Comparison of ENCODE assay signal across 19 mouse cellular contexts in genomic region chr10:52368376-52368775, GRCm38 (mm10). TPM values are rescaled to one million over a fixed set of nuclear protein-coding genes. Genes with fewer than 3 reads are reported as not detected.
A peak's percentile ranks its signal among the peaks of the same experiment; 100 is the strongest.
DNase-seq lines count a peak whose midpoint lies in the region; ATAC-seq and TF ChIP-seq lines count a peak whose summit lies in the region.
"Had no signal": no experiment of that assay in that cellular context is flagged by ENCODE, and none has a peak within 500 bp of the region (broad histone marks: within the 10 kb centered on the region; RNA-seq: fewer than 3 reads in every experiment).

No protein-coding gene starts in this region.

- no peaks in the 10 kb centered on the region for H3K4me1 ChIP-seq in cerebellum, adult 2 months (ENCODE audit: control insufficient read depth, insufficient read depth, low read length)
- H3K4me1 ChIP-seq in hindbrain, embryonic 11.5 days (replicated peaks; ENCODE audit: control insufficient read depth, insufficient read depth, low read length), result no peaks in the 10 kb centered on the region
- H3K4me1 ChIP-seq: embryonic facial prominence, embryonic 10.5 days; heart, embryonic 12.5 days; hindbrain, embryonic 10.5 days; hindbrain, embryonic 15.5 days had no signal

- H3K27ac ChIP-seq in cerebellum, adult 2 months (ENCODE audit: insufficient read depth, low read length), result no peak overlapping the region
- no peak overlapping the region for H3K27ac ChIP-seq in hindbrain, embryonic 11.5 days (ENCODE audit: low read depth, low read length)
- H3K27ac ChIP-seq: embryonic facial prominence, embryonic 10.5 days; hindbrain, embryonic 10.5 days; hindbrain, embryonic 15.5 days had no signal

- no peaks in the 10 kb centered on the region for H3K36me3 ChIP-seq in hindbrain, embryonic 11.5 days (ENCODE audit: control insufficient read depth, insufficient read depth, low read length)
- H3K36me3 ChIP-seq: heart, embryonic 12.5 days; hindbrain, embryonic 10.5 days; hindbrain, embryonic 15.5 days had no signal

- H3K4me2 ChIP-seq in hindbrain, embryonic 11.5 days (replicated peaks; ENCODE audit: low read depth, low read length), result no peak overlapping the region
- H3K4me2 ChIP-seq: heart, embryonic 12.5 days; hindbrain, embryonic 15.5 days had no signal

- 10% methylated on average over 4 of the region's 4 CpGs for WGBS in cerebellum, adult 2 months
- 95% methylated on average over 4 of the region's 4 CpGs for WGBS in hindbrain, embryonic 11.5 days

- DNase-seq in right cerebral cortex, adult 18-20 months, result peak; percentile 20
- no peak for DNase-seq in right cerebral cortex, postnatal 14 days
- peak; percentile 43 to 75 for DNase-seq in cerebellum, adult 2 months
- peak; percentile 42 to 52 for DNase-seq in cerebellum, postnatal 25 days
- no peak for DNase-seq in hindbrain, embryonic 11.5 days (ENCODE audit: low spot score)
- no peak for DNase-seq in embryo, embryonic 10.5 days (ENCODE audit: low spot score)
- DNase-seq: adrenal gland, adult 2 months; adrenal gland, postnatal 25 days; gastrocnemius, postnatal 14 days; kidney, adult 2 months had no signal

- no peaks in the 10 kb centered on the region for H3K9me3 ChIP-seq in hindbrain, embryonic 11.5 days (ENCODE audit: control insufficient read depth, low read length)
- H3K9me3 ChIP-seq: embryonic facial prominence, embryonic 10.5 days; heart, embryonic 12.5 days; hindbrain, embryonic 10.5 days; hindbrain, embryonic 15.5 days had no signal

- H3K27me3 ChIP-seq in cerebellum, adult 2 months (ENCODE audit: control insufficient read depth, insufficient read depth, low read length), result no peaks in the 10 kb centered on the region
- H3K27me3 ChIP-seq in hindbrain, embryonic 11.5 days (ENCODE audit: control insufficient read depth, insufficient read depth, low read length), result no peaks in the 10 kb centered on the region
- H3K27me3 ChIP-seq: heart, embryonic 12.5 days; hindbrain, embryonic 15.5 days had no signal

- no peak overlapping the region for H3K4me3 ChIP-seq in cerebellum, adult 2 months (replicated peaks; ENCODE audit: insufficient read depth, low read depth, low read length)
- H3K4me3 ChIP-seq in hindbrain, embryonic 11.5 days (ENCODE audit: low read depth, low read length), result no peak overlapping the region
- H3K4me3 ChIP-seq: embryonic facial prominence, embryonic 10.5 days; heart, embryonic 12.5 days; hindbrain, embryonic 10.5 days; hindbrain, embryonic 15.5 days had no signal

- TF ChIP-seq CTCF in cerebellum, adult 2 months (IDR thresholded peaks at IDR 0.05; ENCODE audit: borderline replicate concordance, insufficient read depth, low read depth, low read length), result no peak

- ATAC-seq in hindbrain, embryonic 11.5 days (ENCODE audit: low FRiP score), result no peak
- ATAC-seq: forebrain, embryonic 14.5 days; intestine, embryonic 16.5 days had no signal

- no peak for TF ChIP-seq POLR2A in cerebellum, adult 2 months (IDR thresholded peaks at IDR 0.05; ENCODE audit: borderline replicate concordance, insufficient read depth, low read length)

- H3K9ac ChIP-seq in hindbrain, embryonic 11.5 days (ENCODE audit: low read depth, low read length), result no peak overlapping the region
- H3K9ac ChIP-seq: heart, embryonic 12.5 days; hindbrain, embryonic 15.5 days had no signal

RNA-seq across cellular contexts. Expression of gene Gm26741, which starts 9.8 kb away (rescaled TPM):
- not detected in 2 replicates for polyA plus RNA-seq in cerebellum, adult 2 months (2012; rRNA removed)
- not detected in 2 replicates for polyA plus RNA-seq in hindbrain, embryonic 11.5 days (2014; fragmentation: Nextera tagmentation; extraction: Ambion mirVana)
- polyA plus RNA-seq: adrenal gland, adult 2 months; embryonic facial prominence, embryonic 10.5 days; embryonic facial prominence, embryonic 14.5 days; forebrain, embryonic 14.5 days; gonadal fat pad, adult 2 months; heart, embryonic 12.5 days; heart, embryonic 16.5 days; hindbrain, embryonic 10.5 days; hindbrain, embryonic 15.5 days; intestine, embryonic 16.5 days; kidney, adult 2 months had no signal

RNA-seq across cellular contexts. Expression of gene Gopc, which starts 13.5 kb away (rescaled TPM):
- polyA plus RNA-seq in cerebellum, adult 2 months (2012; rRNA removed), result 30.9 and 31.4 TPM in 2 replicates
- 19.8 and 20.6 TPM in 2 replicates for polyA plus RNA-seq in hindbrain, embryonic 11.5 days (2014; fragmentation: Nextera tagmentation; extraction: Ambion mirVana)

RNA-seq across cellular contexts. Expression of gene Nepn, which starts 20.4 kb away (rescaled TPM):
- polyA plus RNA-seq in cerebellum, adult 2 months (2012; rRNA removed), result 0.05 TPM in 2 replicates
- polyA plus RNA-seq in hindbrain, embryonic 11.5 days (2014; fragmentation: Nextera tagmentation; extraction: Ambion mirVana), result not detected in 2 replicates
- polyA plus RNA-seq: embryonic facial prominence, embryonic 10.5 days; embryonic facial prominence, embryonic 14.5 days; forebrain, embryonic 14.5 days; heart, embryonic 12.5 days; heart, embryonic 16.5 days; hindbrain, embryonic 10.5 days; hindbrain, embryonic 15.5 days had no signal

RNA-seq across cellular contexts. Expression of gene Nus1, which starts 49.0 kb away (rescaled TPM):
- polyA plus RNA-seq in cerebellum, adult 2 months (2012; rRNA removed), result 25.3 and 28.5 TPM in 2 replicates
- polyA plus RNA-seq in hindbrain, embryonic 11.5 days (2014; fragmentation: Nextera tagmentation; extraction: Ambion mirVana), result 17.1 and 17.6 TPM in 2 replicates

Comparison
In these comparisons a context has a peak if more than half of its experiments do, and no peak if none do; other contexts are left out.
1. DNase-seq: peak in right cerebral cortex, adult 18-20 months (single experiment), cerebellum, adult 2 months (2 of 2) and cerebellum, postnatal 25 days (2 of 2); none in right cerebral cortex, postnatal 14 days (single experiment), hindbrain, embryonic 11.5 days (single experiment) and embryo, embryonic 10.5 days (single experiment).